Mouse (Mus musculus) heart, postnatal 0 days (tissue): Measurements from ENCODE around the gene Map1lc3a. TPM values are rescaled to one million over a fixed set of nuclear protein-coding genes. Genes with fewer than 3 reads are reported as not detected.
A peak's percentile ranks its signal among the peaks of the same experiment; 100 is the strongest.

Experiments
- ATAC-seq: fragments of 200-750 bp; cut with Nextera tagmentation; 2 replicates; pipeline ENCODE4 v1.8.0; 2017; ENCODE audit warnings: low read depth, moderate number of reproducible peaks, moderate library complexity; ENCODE audit not compliant: insufficient read depth
- DNase-seq: peaks from one replicate; pipeline ENCODE4 v3.0.0-alpha.2; 2016; ENCODE audit warnings: low spot score
- H3K27ac ChIP-seq: fragments of 300-500 bp; sonication (generic); 2 replicates; pipeline ENCODE4 v1.5.1; 2014; ENCODE audit warnings: low read depth, mild to moderate bottlenecking
- H3K27me3 ChIP-seq: fragments of 300-500 bp; sonication (generic); 2 replicates; pipeline ENCODE4 v1.6.1; 2014; ENCODE audit warnings: low read length, mixed read lengths; ENCODE audit not compliant: control insufficient read depth, insufficient read depth
- H3K36me3 ChIP-seq: fragments of 300-500 bp; sonication (generic); replicated peaks from 2 replicates; pipeline ENCODE4 v1.6.1; 2014; ENCODE audit warnings: low read length, mixed read lengths; ENCODE audit not compliant: control insufficient read depth, insufficient read depth
- H3K4me1 ChIP-seq: fragments of 300-500 bp; sonication (generic); 2 replicates; pipeline ENCODE4 v1.6.1; 2014; ENCODE audit warnings: antibody characterized with exemption; ENCODE audit not compliant: control insufficient read depth, insufficient read depth
- H3K4me2 ChIP-seq: fragments of 300-500 bp; sonication (generic); 2 replicates; pipeline ENCODE4 v1.6.1; 2014; ENCODE audit warnings: low read depth, mild to moderate bottlenecking, low read length, moderate library complexity
- H3K4me3 ChIP-seq: fragments of 300-500 bp; sonication (generic); 2 replicates; pipeline ENCODE4 v1.5.1; 2014; ENCODE audit warnings: low read depth, low read length
- H3K9ac ChIP-seq: fragments of 300-500 bp; sonication (generic); replicated peaks from 2 replicates; pipeline ENCODE4 v1.6.1; 2014; ENCODE audit warnings: low read depth, low read length, mixed read lengths
- H3K9me3 ChIP-seq: fragments of 300-500 bp; sonication (generic); replicated peaks from 2 replicates; pipeline ENCODE4 v1.6.1; 2016; ENCODE audit warnings: low read length; ENCODE audit not compliant: control insufficient read depth
- CTCF ChIP-seq: IDR thresholded peaks from 2 replicates; pipeline ENCODE4 v1.5.1; 2016; ENCODE audit warnings: antibody characterized with exemption, control low read depth, low read depth
- EP300 ChIP-seq: IDR thresholded peaks from 2 replicates; pipeline ENCODE4 v1.6.1; 2016; ENCODE audit warnings: antibody characterized with exemption, low read depth
- WGBS: fragments of 180-500 bp; shearing (Covaris S2); extraction: QIAGEN DNeasy Blood & Tissue Kit; methylation state at CpG from one replicate; pipeline ENCODE4 v1.1.7; 2014; 5-methylcytosine and 5-hydroxymethylcytosine counted together
- polyA plus RNA-seq: library from polyadenylated mRNA; unstranded; fragments of >200 nt; fragmentation: Nextera tagmentation; extraction: Ambion mirVana; gene quantifications from 2 replicates; pipeline ENCODE4 v1.2.1, GENCODE M21; 2015
- total RNA-seq: library from RNA; depleted of rRNA; stranded (reverse); fragments of >200 nt; gene quantifications from 2 replicates; pipeline ENCODE4 v1.2.3, GENCODE M21; 2014; ENCODE audit warnings: low replicate concordance

Gene Map1lc3a
- total and polyA plus RNA-seq, 2 experiments from 2014 or later, result 815 to 946 TPM

- no peak overlapping the region for H3K4me3 ChIP-seq
- H3K27ac ChIP-seq, result no peak overlapping the region
- no peak overlapping the region for H3K4me2 ChIP-seq
- H3K4me1 ChIP-seq, result no peaks in the 10 kb centered on the region
- no peak for ATAC-seq
- no peaks in the 10 kb centered on the region for H3K27me3 ChIP-seq
- no peaks in the 10 kb centered on the region for H3K9me3 ChIP-seq
- no peak overlapping the region for H3K9ac ChIP-seq
- DNase-seq, result no peak
- TF ChIP-seq EP300 (no peak), CTCF (no peak)
- 78% methylated on average over 5 of the region's 5 CpGs for WGBS
- no peaks in the 10 kb centered on the region for H3K36me3 ChIP-seq
These were observed 9.2 kb upstream of the Map1lc3a start for GRCm38 (mm10) chr2:155266896-155267295.

GRCm38 (mm10) chr2:155271957-155272356 lies 4.1 kb upstream of the Map1lc3a start:
- ATAC-seq (no peak), DNase-seq (no peak)
- WGBS, result 89% methylated on average over 6 of the region's 6 CpGs
- Histone ChIP-seq H3K36me3 (no peaks in the 10 kb centered on the region), H3K27ac (no peak overlapping the region), H3K27me3 (no peaks in the 10 kb centered on the region), H3K4me3 (no peak overlapping the region), H3K4me2 (no peak overlapping the region), H3K4me1 (peaks cover 6% of the 10 kb centered on the region), H3K9ac (no peak overlapping the region), H3K9me3 (no peaks in the 10 kb centered on the region)
- peak; percentile 53 for TF ChIP-seq CTCF
- TF ChIP-seq EP300, result no peak

GRCm38 (mm10) chr2:155272396-155273170 lies 3.5 kb upstream of the Map1lc3a start:
- ATAC-seq (no peak), DNase-seq (no peak)
- Histone ChIP-seq H3K4me1 (peaks cover 11% of the 10 kb centered on the region), H3K27me3 (no peaks in the 10 kb centered on the region), H3K36me3 (0 out of 2 replicates have a peak, but pooled peaks cover 2% of the 10 kb centered on the region), H3K27ac (no peak overlapping the region), H3K9me3 (no peaks in the 10 kb centered on the region), H3K9ac (no peak overlapping the region), H3K4me2 (no peak overlapping the region), H3K4me3 (no peak overlapping the region)
- 56% methylated on average over 10 of the region's 10 CpGs for WGBS
- TF ChIP-seq CTCF, result no peak
- TF ChIP-seq EP300, result no peak

- no peak overlapping the region for H3K9ac ChIP-seq
- 90% methylated on average over 8 of the region's 8 CpGs for WGBS
- DNase-seq (no peak), ATAC-seq (no peak)
- peaks cover 9% of the 10 kb centered on the region; the same call in 1 of the 2 replicates for H3K36me3 ChIP-seq
- peaks cover 20% of the 10 kb centered on the region for H3K4me1 ChIP-seq
- no peak overlapping the region for H3K4me2 ChIP-seq
- H3K4me3 ChIP-seq, result no peak overlapping the region
- no peaks in the 10 kb centered on the region for H3K9me3 ChIP-seq
- H3K27ac ChIP-seq, result no peak overlapping the region
- H3K27me3 ChIP-seq, result no peaks in the 10 kb centered on the region
- TF ChIP-seq CTCF, result no peak
- TF ChIP-seq EP300, result no peak
These were observed 2.5 kb upstream of the Map1lc3a start for GRCm38 (mm10) chr2:155273603-155274002.

- H3K27ac ChIP-seq, result peak overlapping the region; percentile 95
- 2% methylated on average over 32 of the region's 49 CpGs for WGBS
- TF ChIP-seq CTCF (no peak), EP300 (no peak; the same call in 1 of the 2 replicates)
- peaks cover 9% of the 10 kb centered on the region for H3K36me3 ChIP-seq
- ATAC-seq (peak; percentile 88), DNase-seq (peak; percentile 61)
- H3K4me2 ChIP-seq, result peak overlapping the region; percentile 83
- peak overlapping the region; percentile 93 for H3K9ac ChIP-seq
- H3K4me1 ChIP-seq, result peaks cover 20% of the 10 kb centered on the region
- H3K9me3 ChIP-seq, result no peaks in the 10 kb centered on the region
- peak overlapping the region; percentile 89 for H3K4me3 ChIP-seq
- H3K27me3 ChIP-seq, result no peaks in the 10 kb centered on the region
These were observed 601 bp downstream of the Map1lc3a start for GRCm38 (mm10) chr2:155276621-155277175.
